Comparison of ENCODE assay signal across 8 mouse cellular contexts in genomic region chr2:158667022-158667670, GRCm38 (mm10). TPM values are rescaled to one million over a fixed set of nuclear protein-coding genes. Genes with fewer than 3 reads are reported as not detected.
DNase-seq lines count a peak whose midpoint lies in the region; ATAC-seq and TF ChIP-seq lines count a peak whose summit lies in the region.

No protein-coding gene starts in this region.

- H3K9me3 ChIP-seq in forebrain, embryonic 15.5 days: no peaks in the 10 kb centered on the region
- no peaks in the 10 kb centered on the region for H3K9me3 ChIP-seq in hindbrain, embryonic 10.5 days
- H3K9me3 ChIP-seq in lung, embryonic 15.5 days: no peaks in the 10 kb centered on the region

- peak; percentile 89 for ATAC-seq in forebrain, embryonic 15.5 days (replicated peaks)
- peak; percentile 71 for ATAC-seq in lung, embryonic 15.5 days (ENCODE audit: borderline replicate concordance, extremely low read depth, low FRiP score, low TSS enrichment)

- H3K27me3 ChIP-seq in forebrain, embryonic 15.5 days: 0 out of 2 replicates have a peak, but pooled peaks cover 9% of the 10 kb centered on the region
- peaks cover 57% of the 10 kb centered on the region for H3K27me3 ChIP-seq in hindbrain, embryonic 10.5 days (ENCODE audit: insufficient read depth, poor library complexity, severe bottlenecking)
- H3K27me3 ChIP-seq in lung, embryonic 15.5 days: peaks cover 55% of the 10 kb centered on the region

- peak; percentile 98 for TF ChIP-seq POLR2A in olfactory bulb, adult 2 months (IDR thresholded peaks at IDR 0.05; ENCODE audit: insufficient read depth, low read depth, low read length)

- DNase-seq in B cell, adult 2 months: peak; percentile 91 to 92
- DNase-seq in adrenal gland, postnatal 25 days: peak; percentile 75
- peak; percentile 72 for DNase-seq in hindbrain, embryonic 10.5 days (ENCODE audit: low spot score)
- DNase-seq in layer of hippocampus, adult 9-11 months: peak; percentile 76
- DNase-seq in thymus, postnatal 10 days (ENCODE audit: low spot score in 2 of 2): peak; percentile 81 to 84

- H3K4me3 ChIP-seq in forebrain, embryonic 15.5 days: peak overlapping the region; percentile 64
- H3K4me3 ChIP-seq in hindbrain, embryonic 10.5 days: peak overlapping the region; percentile 70
- H3K4me3 ChIP-seq in lung, embryonic 15.5 days: peak overlapping the region; percentile 50
- H3K4me3 ChIP-seq in olfactory bulb, adult 2 months (ENCODE audit: insufficient read depth, low read depth, low read length): peak overlapping the region; percentile 84

- peak overlapping the region; percentile 83 for H3K27ac ChIP-seq in forebrain, embryonic 15.5 days (replicated peaks)
- H3K27ac ChIP-seq in hindbrain, embryonic 10.5 days: peak overlapping the region; percentile 82
- peak overlapping the region; percentile 63 for H3K27ac ChIP-seq in lung, embryonic 15.5 days
- peak overlapping the region; percentile 92 for H3K27ac ChIP-seq in olfactory bulb, adult 2 months (ENCODE audit: insufficient read depth, low read depth, low read length)

- no peak for TF ChIP-seq CTCF in olfactory bulb, adult 2 months (IDR thresholded peaks at IDR 0.05; ENCODE audit: insufficient read depth, low read depth, low read length)

- peak overlapping the region; percentile 70 for H3K9ac ChIP-seq in forebrain, embryonic 15.5 days (replicated peaks)
- peak overlapping the region; percentile 57 for H3K9ac ChIP-seq in lung, embryonic 15.5 days

- peaks cover 14% of the 10 kb centered on the region for H3K4me1 ChIP-seq in forebrain, embryonic 15.5 days
- H3K4me1 ChIP-seq in hindbrain, embryonic 10.5 days (replicated peaks): peaks cover 64% of the 10 kb centered on the region
- H3K4me1 ChIP-seq in lung, embryonic 15.5 days: peaks cover 18% of the 10 kb centered on the region
- H3K4me1 ChIP-seq in olfactory bulb, adult 2 months (ENCODE audit: control insufficient read depth, insufficient read depth, low read length): peaks cover 31% of the 10 kb centered on the region

- H3K36me3 ChIP-seq in forebrain, embryonic 15.5 days: no peaks in the 10 kb centered on the region
- H3K36me3 ChIP-seq in hindbrain, embryonic 10.5 days: no peaks in the 10 kb centered on the region
- no peaks in the 10 kb centered on the region for H3K36me3 ChIP-seq in lung, embryonic 15.5 days

- WGBS in forebrain, embryonic 15.5 days: under 1% methylated on average over 47 of the region's 47 CpGs
- under 1% methylated on average over 47 of the region's 47 CpGs for WGBS in hindbrain, embryonic 10.5 days
- under 1% methylated on average over 47 of the region's 47 CpGs for WGBS in lung, embryonic 15.5 days
- WGBS in olfactory bulb, adult 2 months: under 1% methylated on average over 47 of the region's 47 CpGs

- H3K4me2 ChIP-seq in forebrain, embryonic 15.5 days (replicated peaks): peak overlapping the region; percentile 95
- H3K4me2 ChIP-seq in lung, embryonic 15.5 days: peak overlapping the region; percentile 90

RNA-seq across cellular contexts. Expression of gene Ppp1r16b, which starts 1.9 kb away (rescaled TPM):
- 15.8 and 19.0 TPM in 2 replicates for total RNA-seq in adrenal gland, postnatal 25 days (2021)
- polyA plus RNA-seq in forebrain, embryonic 15.5 days (2015; fragmentation: Nextera tagmentation; extraction: Ambion mirVana): 22.1 and 24.4 TPM in 2 replicates
- 3.0 and 3.5 TPM in 2 replicates for polyA plus RNA-seq in hindbrain, embryonic 10.5 days (2016; fragmentation: Nextera tagmentation; extraction: Ambion mirVana)
- polyA plus RNA-seq in lung, embryonic 15.5 days (2015; fragmentation: Nextera tagmentation; extraction: Ambion mirVana): 16.7 and 20.2 TPM in 2 replicates
- polyA plus RNA-seq in olfactory bulb, adult 2 months (2012; ENCODE audit: insufficient read depth, insufficient read length, low replicate concordance, missing spikeins): 72.6 TPM in 1 of 2 replicates, not detected in the other

RNA-seq across cellular contexts. Expression of gene Actr5, which starts 42.5 kb away (rescaled TPM):
- total RNA-seq in adrenal gland, postnatal 25 days (2021): 9.9 and 14.8 TPM in 2 replicates
- polyA plus RNA-seq in forebrain, embryonic 15.5 days (2015; fragmentation: Nextera tagmentation; extraction: Ambion mirVana): 13.4 and 14.7 TPM in 2 replicates
- polyA plus RNA-seq in hindbrain, embryonic 10.5 days (2016; fragmentation: Nextera tagmentation; extraction: Ambion mirVana): 14.7 and 16.4 TPM in 2 replicates
- polyA plus RNA-seq in lung, embryonic 15.5 days (2015; fragmentation: Nextera tagmentation; extraction: Ambion mirVana): 10.1 and 11.1 TPM in 2 replicates
- not detected in 2 replicates for polyA plus RNA-seq in olfactory bulb, adult 2 months (2012; ENCODE audit: insufficient read depth, insufficient read length, low replicate concordance, missing spikeins)

RNA-seq across cellular contexts. Expression of gene Slc32a1, which starts 56.6 kb away (rescaled TPM):
- not detected in 2 replicates for total RNA-seq in adrenal gland, postnatal 25 days (2021)
- 7.1 and 7.4 TPM in 2 replicates for polyA plus RNA-seq in forebrain, embryonic 15.5 days (2015; fragmentation: Nextera tagmentation; extraction: Ambion mirVana)
- 0.35 and 1.4 TPM in 2 replicates for polyA plus RNA-seq in hindbrain, embryonic 10.5 days (2016; fragmentation: Nextera tagmentation; extraction: Ambion mirVana)
- polyA plus RNA-seq in lung, embryonic 15.5 days (2015; fragmentation: Nextera tagmentation; extraction: Ambion mirVana): not detected in 2 replicates
- polyA plus RNA-seq in olfactory bulb, adult 2 months (2012; ENCODE audit: insufficient read depth, insufficient read length, low replicate concordance, missing spikeins): not detected in 2 replicates

Comparison
In these comparisons a context has a peak if more than half of its experiments do, and no peak if none do; other contexts are left out.
1. Peak in every context shown above with its lines: DNase-seq, ATAC-seq, H3K4me3 ChIP-seq and H3K27ac ChIP-seq.
2. RNA of gene Actr5, which starts 42.5 kb away (polyA plus RNA-seq): 14.7 to 16.4 TPM in hindbrain, embryonic 10.5 days, 13.4 to 14.7 TPM in forebrain, embryonic 15.5 days and 10.1 to 11.1 TPM in lung, embryonic 15.5 days; not detected in olfactory bulb, adult 2 months; every median in the first group is over 10 times any median in the second.